Mouse (Mus musculus): ENCODE results near the gene Sgsm2.
A peak's percentile ranks its signal among the peaks of the same experiment; 100 is the strongest.

The Sgsm2 gene

DNA sequence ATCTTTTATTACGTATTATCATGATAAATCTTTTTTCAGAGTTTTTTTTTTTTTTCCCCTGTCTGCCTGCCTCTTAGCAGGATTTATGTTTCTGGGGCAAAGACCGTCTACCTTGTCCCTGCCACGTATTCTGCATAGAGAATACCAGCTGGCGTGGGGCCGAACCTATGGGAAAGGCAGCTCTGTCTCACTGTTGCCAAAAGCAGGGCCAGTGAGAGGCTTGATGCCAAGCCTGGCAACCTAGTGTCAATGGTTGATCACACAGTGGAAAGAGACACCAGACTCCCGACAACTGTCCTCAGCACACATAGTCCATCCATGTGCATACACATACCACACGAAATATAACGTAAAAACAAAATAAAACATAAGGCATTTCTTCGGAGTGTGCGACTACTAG, 13.8 kb downstream of the Sgsm2 start:
- DNase-seq (ENCODE audit: low spot score in 2 of 2), result no peak

- peak in 1 of 2 experiments; percentile 54 for DNase-seq (ENCODE audit: low spot score in 2 of 2)
Observed at GRCm38 (mm10) chr11:74881979-74882378, 14.9 kb downstream of the Sgsm2 start.

DNA sequence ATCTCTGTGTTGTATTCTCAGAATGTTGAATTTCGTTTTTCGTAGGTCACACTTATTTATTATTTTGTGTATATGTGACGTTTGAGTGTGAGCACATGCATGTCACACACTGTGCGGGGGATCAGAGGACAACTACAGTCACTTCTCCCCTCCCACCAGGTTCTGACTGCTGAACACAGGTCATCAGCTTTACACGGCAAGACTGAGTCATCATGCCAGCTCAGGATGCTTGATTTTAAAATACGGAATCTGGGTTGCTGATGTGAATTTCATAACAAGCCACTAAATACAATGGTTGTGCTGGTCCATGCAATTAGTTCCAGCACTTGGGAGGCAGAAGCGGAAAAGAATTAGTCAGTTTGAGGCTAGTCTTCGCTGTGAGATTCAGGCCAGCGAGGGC, 15.9 kb downstream of the Sgsm2 start:
- no peak for DNase-seq (ENCODE audit: low spot score in 2 of 2)

GRCm38 (mm10) chr11:74876801-74877200, 20.1 kb downstream of the Sgsm2 start:
- DNase-seq (ENCODE audit: low spot score in 2 of 2), result peak; percentile 42 to 54

GRCm38 (mm10) chr11:74874630-74875029, 22.2 kb downstream of the Sgsm2 start:
- peak; percentile 46 to 66 for DNase-seq (ENCODE audit: low spot score in 2 of 2)

DNA sequence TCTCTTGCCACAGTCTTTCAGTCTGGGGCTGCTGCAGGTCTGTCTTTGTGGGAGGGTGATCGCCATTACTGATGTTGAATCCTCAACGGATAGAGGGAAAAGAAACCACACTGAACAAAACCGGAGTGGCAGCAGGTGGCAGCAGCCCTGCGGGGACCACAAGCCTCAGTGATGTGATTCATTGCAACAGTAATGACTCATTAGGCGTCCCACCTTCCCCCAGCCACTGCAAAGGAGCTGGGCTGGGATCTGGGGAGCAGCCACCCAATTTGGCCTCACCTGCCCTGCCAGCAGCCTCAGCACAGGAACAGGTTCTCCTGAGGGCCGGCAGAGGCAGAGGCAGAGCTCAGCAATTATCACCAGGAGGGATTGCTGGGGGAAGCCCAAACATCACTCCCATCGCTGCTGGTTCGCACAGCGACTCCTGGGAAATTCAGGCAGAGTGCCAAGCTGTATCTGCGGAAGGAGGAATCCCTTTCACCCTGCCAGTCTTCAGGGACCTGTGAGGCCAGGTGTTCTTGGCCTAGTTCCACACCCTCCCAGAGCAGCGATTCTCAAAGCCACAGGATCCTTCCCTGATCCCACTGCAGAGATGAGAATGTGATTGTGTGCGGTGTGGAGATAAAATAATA, 25.8 kb downstream of the Sgsm2 start:
- DNase-seq (ENCODE audit: low spot score in 2 of 2), result peak; percentile 47 to 62

- DNase-seq (ENCODE audit: low spot score in 2 of 2), result no peak
Observed at GRCm38 (mm10) chr11:74870544-74870943, 26.3 kb downstream of the Sgsm2 start.

- no peak for DNase-seq (ENCODE audit: low spot score in 2 of 2)
Observed at GRCm38 (mm10) chr11:74869603-74870002, 27.3 kb downstream of the Sgsm2 start.

GRCm38 (mm10) chr11:74868046-74868760, 28.7 kb downstream of the Sgsm2 start:
- no peak for DNase-seq (ENCODE audit: low spot score in 2 of 2)

DNA sequence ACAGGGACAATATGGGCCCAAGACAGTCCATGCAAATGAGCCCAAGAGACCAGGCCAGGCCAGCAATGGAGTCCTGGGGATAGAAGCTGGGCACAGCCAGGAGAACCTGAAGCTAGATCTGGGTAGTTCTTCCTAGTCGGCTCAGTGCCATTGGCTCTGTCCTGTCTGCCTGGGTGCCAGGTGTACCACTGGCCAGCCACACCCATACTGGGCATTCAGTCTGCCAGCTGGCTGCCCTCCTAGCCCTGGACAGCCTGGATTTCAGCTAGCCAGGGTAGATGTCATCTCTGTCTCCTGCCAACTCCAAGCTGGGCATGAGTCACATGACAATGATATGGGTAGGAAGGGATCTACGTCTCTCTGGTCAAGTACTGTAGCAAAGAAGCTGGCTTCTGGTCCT, 29.7 kb downstream of the Sgsm2 start:
- DNase-seq (ENCODE audit: low spot score in 2 of 2), result no peak

GRCm38 (mm10) chr11:74866640-74867039, 30.2 kb downstream of the Sgsm2 start:
- no peak for DNase-seq (ENCODE audit: low spot score in 2 of 2)

DNA sequence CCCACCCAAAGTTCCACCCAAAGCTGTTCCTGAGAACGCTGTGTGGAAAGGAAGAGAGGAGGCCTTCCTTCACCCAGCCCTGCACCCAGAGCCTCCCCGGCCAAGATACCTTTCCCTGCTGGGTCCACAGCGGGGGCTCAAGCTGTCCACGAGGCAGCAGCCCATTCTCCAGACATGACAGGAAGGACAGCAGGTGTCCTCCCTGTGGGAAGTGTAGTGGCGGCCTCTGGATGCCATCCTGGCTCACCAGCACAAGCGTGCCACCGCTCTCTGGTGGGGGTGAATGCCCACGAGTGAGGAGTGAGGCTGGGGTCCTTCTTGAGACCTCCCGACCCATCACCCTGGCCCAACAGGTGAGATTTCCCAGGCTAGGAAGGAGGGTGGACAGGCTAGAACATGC, 31.6 kb downstream of the Sgsm2 start:
- no peak for DNase-seq (ENCODE audit: low spot score in 2 of 2)

GRCm38 (mm10) chr11:74864421-74864820, 32.4 kb downstream of the Sgsm2 start:
- DNase-seq (ENCODE audit: low spot score in 2 of 2), result no peak

DNA sequence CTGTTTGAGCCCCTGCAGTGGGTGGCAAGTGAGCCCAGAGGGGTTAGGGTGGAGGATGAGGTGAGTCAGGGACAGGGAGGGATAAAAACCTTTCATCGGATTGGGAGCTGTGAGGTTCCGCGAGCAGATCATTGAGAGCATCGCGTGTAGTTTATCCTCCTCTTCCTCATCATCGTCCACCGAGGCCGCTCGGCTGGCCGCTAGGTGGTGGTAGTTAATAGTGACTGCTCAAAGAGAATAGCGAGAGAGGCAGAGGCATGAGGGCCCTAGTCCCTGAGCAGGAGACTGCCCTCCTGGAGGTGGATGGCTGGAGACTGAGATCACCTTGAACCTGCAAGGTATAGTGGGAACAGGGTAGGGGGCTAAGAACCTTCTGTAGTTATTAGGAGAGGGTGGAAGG, 33.4 kb downstream of the Sgsm2 start:
- DNase-seq (ENCODE audit: low spot score in 2 of 2), result no peak

DNA sequence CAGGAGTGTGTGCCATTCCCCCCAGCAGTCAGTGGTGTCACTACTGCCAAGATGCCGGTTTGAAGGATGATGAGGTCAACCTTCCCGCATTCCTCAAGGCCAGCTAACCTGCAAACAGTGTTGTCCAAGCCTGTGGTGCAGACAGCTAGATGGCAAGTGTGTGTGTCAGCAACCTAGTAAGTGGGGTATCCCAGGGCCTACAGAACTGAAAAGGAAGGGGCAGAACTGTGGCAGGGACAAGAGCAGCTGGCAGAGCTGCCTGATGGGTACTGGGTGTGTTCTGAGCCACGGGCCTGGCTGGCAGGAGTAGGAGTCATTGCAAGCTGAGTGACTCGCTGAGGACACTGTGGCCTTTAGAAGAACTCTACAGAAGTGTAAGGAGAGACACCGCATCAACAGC, 34.7 kb downstream of the Sgsm2 start:
- DNase-seq (ENCODE audit: low spot score in 2 of 2), result no peak

DNA sequence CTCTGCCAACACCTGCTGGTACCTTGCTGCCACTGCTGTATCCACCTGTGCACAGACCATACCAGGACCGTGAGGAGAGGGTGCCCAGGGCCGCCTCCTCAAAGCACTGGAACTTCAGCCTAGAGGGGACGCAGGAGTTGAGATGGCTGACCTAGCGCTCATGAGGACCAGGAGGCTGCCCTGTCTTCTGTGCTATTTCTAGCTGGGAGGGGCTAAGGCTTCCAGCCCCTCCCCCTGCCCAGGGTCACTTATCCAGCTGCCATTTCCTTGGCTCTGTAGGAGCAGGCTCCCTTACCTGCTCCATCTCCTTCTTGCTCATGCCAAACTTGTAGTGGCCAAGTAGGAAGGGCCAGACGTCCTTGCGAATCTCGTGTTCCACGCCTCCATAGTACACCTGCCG, 39.1 kb downstream of the Sgsm2 start:
- no peak for DNase-seq (ENCODE audit: low spot score in 2 of 2)

DNA sequence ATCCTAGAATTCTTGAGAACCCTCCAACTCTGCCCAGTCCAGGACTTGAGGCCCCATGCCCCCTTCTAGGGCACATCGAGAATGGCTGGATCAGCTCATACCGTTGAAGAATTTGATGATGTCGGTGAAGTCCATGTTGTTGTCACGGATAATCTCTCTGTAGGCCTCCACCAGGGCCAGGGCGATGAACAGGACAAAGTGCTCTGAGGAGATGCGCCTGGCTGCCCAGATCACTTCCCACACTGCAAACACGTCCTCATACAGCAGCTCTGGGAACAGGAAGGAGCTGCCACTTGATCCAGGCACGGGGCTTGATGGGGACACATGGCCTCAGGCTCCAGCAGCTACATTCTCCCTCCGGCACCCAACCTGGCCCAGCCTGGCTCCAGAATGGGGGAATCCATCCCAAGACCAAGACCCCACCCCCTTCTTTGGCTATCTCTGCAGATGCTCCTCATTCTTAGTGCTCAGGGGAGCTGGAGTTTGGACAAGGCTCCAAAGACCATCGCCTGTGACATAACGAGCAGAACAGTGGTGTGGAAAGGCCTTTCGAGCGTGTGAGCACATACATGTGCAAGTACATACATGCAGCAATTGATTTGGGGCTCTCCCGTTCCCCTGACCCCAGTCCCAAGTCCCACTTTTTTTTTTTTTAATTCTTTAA, 45.7 kb downstream of the Sgsm2 start:
- DNase-seq (ENCODE audit: low spot score in 2 of 2), result no peak

DNA sequence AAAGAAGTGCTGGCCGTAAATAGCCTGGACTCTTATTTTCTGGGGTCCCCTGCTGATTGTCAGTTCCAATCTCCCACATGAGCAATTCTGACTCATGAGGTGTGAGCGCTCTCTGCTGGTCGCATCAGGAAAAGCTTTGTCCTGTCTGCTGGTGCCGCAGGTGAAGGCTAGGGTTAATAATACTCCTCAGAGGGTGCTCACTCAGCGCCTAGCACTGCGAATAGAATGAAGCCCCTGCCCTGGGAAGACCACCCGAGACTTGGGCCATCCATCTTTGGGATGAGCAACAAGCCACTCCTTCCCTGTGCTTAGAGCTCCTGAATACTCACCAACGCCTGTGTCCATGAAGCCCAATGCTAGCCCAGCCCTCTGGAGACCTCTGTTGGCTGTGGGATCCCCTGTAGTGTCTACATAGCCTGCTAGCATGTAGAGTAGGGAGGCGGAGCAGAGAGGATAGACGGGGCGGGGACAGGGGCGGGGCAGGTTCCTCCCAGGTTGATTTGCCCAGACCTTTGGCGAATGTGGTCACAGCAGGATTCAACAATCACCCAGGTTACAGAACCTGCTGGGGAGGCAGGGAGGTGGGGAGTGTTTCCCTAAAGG, 48.8 kb downstream of the Sgsm2 start:
- DNase-seq (ENCODE audit: low spot score in 2 of 2), result no peak

DNA sequence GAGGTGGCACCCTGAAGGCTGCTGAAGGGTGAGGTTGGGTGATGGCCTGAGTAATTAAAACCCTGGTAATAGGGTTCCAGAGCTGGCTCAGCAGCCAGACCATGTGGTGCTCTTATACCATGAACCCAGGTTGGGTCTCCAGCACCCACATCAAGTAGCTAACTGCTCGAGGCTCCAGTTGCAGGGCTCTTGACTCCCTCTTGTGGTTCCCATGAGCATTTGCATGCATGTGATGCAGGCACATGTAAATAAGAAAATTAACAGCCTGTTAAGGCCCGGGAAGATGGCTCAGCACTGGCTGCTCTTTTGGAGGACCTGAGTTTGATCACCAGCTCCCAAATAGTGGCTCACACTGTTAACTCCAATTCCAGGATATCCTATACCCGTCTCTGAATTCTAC, 51.1 kb downstream of the Sgsm2 start:
- DNase-seq (ENCODE audit: low spot score in 2 of 2), result no peak

GRCm38 (mm10) chr11:74843761-74844160, 53.1 kb downstream of the Sgsm2 start:
- no peak for DNase-seq (ENCODE audit: low spot score in 2 of 2)

DNA sequence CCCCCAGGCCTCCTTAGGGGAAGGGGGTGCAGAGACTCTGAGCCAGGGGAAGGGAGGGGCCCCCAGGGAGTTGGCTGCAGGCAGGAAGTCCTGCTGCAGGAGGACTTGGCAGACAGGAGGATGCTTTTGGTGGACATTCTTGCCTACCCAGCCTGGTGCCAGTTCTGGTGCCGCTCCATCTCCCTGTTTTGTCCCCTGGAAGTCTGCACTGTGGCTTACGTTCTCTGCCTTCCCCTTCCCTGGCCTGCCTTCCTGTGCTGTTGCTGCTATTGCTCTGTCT, 53.5 kb downstream of the Sgsm2 start:
- DNase-seq (ENCODE audit: low spot score in 2 of 2), result no peak

DNA sequence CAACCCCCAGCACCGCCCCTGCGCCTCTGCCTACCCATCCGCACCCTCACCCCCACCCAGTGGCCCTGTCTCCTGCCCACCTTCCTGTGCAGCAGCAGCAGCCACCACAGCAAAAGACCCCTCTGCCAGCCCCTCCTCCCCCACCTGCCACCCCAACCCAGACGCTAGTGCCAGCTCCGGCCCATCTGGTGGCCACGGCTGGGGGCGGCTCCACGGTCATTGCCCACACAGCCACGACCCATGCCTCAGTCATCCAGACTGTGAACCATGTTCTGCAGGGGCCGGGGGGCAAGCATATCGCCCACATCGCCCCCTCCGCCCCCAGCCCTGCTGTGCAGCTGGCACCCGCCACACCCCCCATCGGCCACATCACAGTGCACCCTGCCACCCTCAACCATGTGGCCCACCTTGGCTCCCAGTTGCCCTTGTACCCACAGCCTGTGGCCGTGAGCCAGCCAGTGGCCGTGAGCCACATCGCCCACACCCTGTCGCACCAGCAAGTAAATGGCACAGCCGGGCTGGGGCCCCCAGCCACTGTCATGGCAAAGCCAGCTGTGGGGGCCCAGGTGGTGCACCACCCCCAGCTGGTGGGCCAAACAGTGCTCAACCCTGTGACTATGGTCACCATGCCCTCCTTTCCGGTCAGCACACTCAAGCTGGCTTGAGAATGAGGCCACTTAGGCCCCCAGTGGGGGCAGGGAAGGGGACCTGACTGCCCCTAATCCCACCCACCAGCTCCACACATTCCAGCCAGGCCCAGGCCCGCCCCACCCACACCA, 54.0 kb downstream of the Sgsm2 start:
- no peak for DNase-seq (ENCODE audit: low spot score in 2 of 2)
